7 mouse cellular contexts compared by ENCODE assay signal in the genomic region with DNA sequence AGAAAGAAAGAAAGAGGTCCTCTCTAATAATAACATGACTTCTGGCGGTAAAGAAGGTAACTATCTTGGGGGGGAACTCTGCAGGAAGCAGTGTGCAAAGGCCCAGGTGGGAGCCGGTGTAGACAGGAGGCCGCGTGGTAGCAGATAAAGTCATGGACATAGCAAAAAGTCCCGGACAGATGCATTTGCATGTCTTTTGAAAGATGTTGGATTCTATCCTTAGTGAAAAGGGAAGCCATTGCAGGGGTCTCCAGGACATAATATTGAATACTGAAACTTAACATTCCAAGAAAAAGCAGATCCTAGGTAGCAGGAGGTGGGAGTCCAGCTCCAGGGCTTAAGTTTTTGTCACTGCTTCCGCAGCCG. TPM values are rescaled to one million over a fixed set of nuclear protein-coding genes. Genes with fewer than 3 reads are reported as not detected.
A peak's percentile ranks its signal among the peaks of the same experiment; 100 is the strongest.
DNase-seq lines count a peak whose midpoint lies in the region; ATAC-seq and TF ChIP-seq lines count a peak whose summit lies in the region.

No protein-coding gene starts in this region.

- no peak for TF ChIP-seq CTCF in lung, postnatal 0 days (IDR thresholded peaks at IDR 0.05)
- no peak for TF ChIP-seq CTCF in embryonic fibroblast, embryonic 13.5 days (IDR thresholded peaks at IDR 0.05; ENCODE audit: borderline replicate concordance, insufficient read depth, low read length)
- no peak for TF ChIP-seq CTCF in olfactory bulb, adult 2 months (IDR thresholded peaks at IDR 0.05; ENCODE audit: insufficient read depth, low read depth, low read length)

- H3K4me3 ChIP-seq in lung, postnatal 0 days (ENCODE audit: low read depth, low read length): peak overlapping the region; percentile 84
- peak overlapping the region; percentile 72 for H3K4me3 ChIP-seq in embryonic fibroblast, embryonic 13.5 days (ENCODE audit: insufficient read depth, low read length)
- peak overlapping the region; percentile 74 for H3K4me3 ChIP-seq in limb, embryonic 10.5 days
- peak overlapping the region; percentile 98 for H3K4me3 ChIP-seq in olfactory bulb, adult 2 months (ENCODE audit: insufficient read depth, low read depth, low read length)

- DNase-seq in lung, postnatal 0 days (ENCODE audit: low spot score): no peak
- no peak for DNase-seq in lung, postnatal 36 days
- DNase-seq in limb, embryonic 10.5 days (ENCODE audit: low spot score): no peak
- no peak for DNase-seq in cerebellum, adult 9-11 months

- no peak for ATAC-seq in lung, postnatal 0 days
- no peak for ATAC-seq in megakaryocyte-erythroid progenitor cell, adult 5-6 weeks (replicated peaks; ENCODE audit: low FRiP score, low TSS enrichment, poor library complexity, severe bottlenecking)

- H3K4me2 ChIP-seq in lung, postnatal 0 days (replicated peaks; ENCODE audit: low read depth, low read length): peak overlapping the region; percentile 73

- peaks cover 8% of the 10 kb centered on the region for H3K4me1 ChIP-seq in lung, postnatal 0 days (ENCODE audit: insufficient read depth, low read depth, low read length)
- H3K4me1 ChIP-seq in embryonic fibroblast, embryonic 13.5 days (ENCODE audit: control insufficient read depth, insufficient read depth, low read length): no peaks in the 10 kb centered on the region
- H3K4me1 ChIP-seq in limb, embryonic 10.5 days: peaks cover 26% of the 10 kb centered on the region
- peaks cover 21% of the 10 kb centered on the region for H3K4me1 ChIP-seq in olfactory bulb, adult 2 months (ENCODE audit: control insufficient read depth, insufficient read depth, low read length)

- TF ChIP-seq POLR2A in embryonic fibroblast, embryonic 13.5 days (IDR thresholded peaks at IDR 0.05; ENCODE audit: low read depth, low read length): no peak
- no peak for TF ChIP-seq POLR2A in olfactory bulb, adult 2 months (IDR thresholded peaks at IDR 0.05; ENCODE audit: insufficient read depth, low read depth, low read length)

- no peak for TF ChIP-seq EP300 in lung, postnatal 0 days (IDR thresholded peaks at IDR 0.05)

- H3K9me3 ChIP-seq in lung, postnatal 0 days (ENCODE audit: low read length): no peaks in the 10 kb centered on the region
- H3K9me3 ChIP-seq in limb, embryonic 10.5 days (replicated peaks): no peaks in the 10 kb centered on the region

- no peaks in the 10 kb centered on the region for H3K27me3 ChIP-seq in lung, postnatal 0 days (replicated peaks; ENCODE audit: insufficient read depth, low read length)
- no peaks in the 10 kb centered on the region for H3K27me3 ChIP-seq in limb, embryonic 10.5 days (ENCODE audit: low read depth, poor library complexity, severe bottlenecking)

- 22% methylated on average over 7 of the region's 7 CpGs for WGBS in lung, postnatal 0 days
- WGBS in limb, embryonic 10.5 days: 34% methylated on average over 7 of the region's 7 CpGs
- WGBS in olfactory bulb, adult 2 months: 37% methylated on average over 7 of the region's 7 CpGs

- H3K9ac ChIP-seq in lung, postnatal 0 days (replicated peaks; ENCODE audit: low read depth): no peak overlapping the region

- H3K36me3 ChIP-seq in lung, postnatal 0 days (ENCODE audit: insufficient read depth, low read length): no peaks in the 10 kb centered on the region
- peaks cover 25% of the 10 kb centered on the region for H3K36me3 ChIP-seq in limb, embryonic 10.5 days

- peak overlapping the region; percentile 17; the same call in 1 of the 2 replicates for H3K27ac ChIP-seq in lung, postnatal 0 days (ENCODE audit: low read length)
- H3K27ac ChIP-seq in embryonic fibroblast, embryonic 13.5 days (ENCODE audit: insufficient read depth, low read length): no peak overlapping the region
- peak overlapping the region; percentile 89 for H3K27ac ChIP-seq in limb, embryonic 10.5 days
- H3K27ac ChIP-seq in olfactory bulb, adult 2 months (ENCODE audit: insufficient read depth, low read depth, low read length): no peak overlapping the region

RNA-seq across cellular contexts. Expression of a gene that starts 0.5 kb away (rescaled TPM):
- polyA plus RNA-seq in lung, postnatal 0 days (2015; fragmentation: Nextera tagmentation; extraction: Ambion mirVana): 70.4 and 72.7 TPM in 2 replicates
- 47.3 and 55.8 TPM in 2 replicates for polyA plus RNA-seq in embryonic fibroblast, embryonic 13.5 days (2011; ENCODE audit: insufficient read length, low read depth, missing spikeins)
- polyA plus RNA-seq in limb, embryonic 10.5 days (2016; fragmentation: Nextera tagmentation; extraction: Ambion mirVana): 69.5 and 76.5 TPM in 2 replicates
- not detected in 2 replicates for polyA plus RNA-seq in olfactory bulb, adult 2 months (2012; ENCODE audit: insufficient read depth, insufficient read length, low replicate concordance, missing spikeins)
- total RNA-seq in megakaryocyte-erythroid progenitor cell, adult 5-6 weeks (2014; fragmentation: Nextera tagmentation): 30.4 and 32.9 TPM in 2 replicates
- 14.2 and 19.5 TPM in 2 replicates for total RNA-seq in megakaryocyte-erythroid progenitor cell, adult 5-6 weeks (2017)

RNA-seq across cellular contexts. Expression of a gene that starts 8.3 kb away (rescaled TPM):
- polyA plus RNA-seq in lung, postnatal 0 days (2015; fragmentation: Nextera tagmentation; extraction: Ambion mirVana): 0.13 and 0.36 TPM in 2 replicates
- polyA plus RNA-seq in embryonic fibroblast, embryonic 13.5 days (2011; ENCODE audit: insufficient read length, low read depth, missing spikeins): 0.30 TPM in 1 of 2 replicates, not detected in the other
- 1.1 and 1.4 TPM in 2 replicates for polyA plus RNA-seq in limb, embryonic 10.5 days (2016; fragmentation: Nextera tagmentation; extraction: Ambion mirVana)
- not detected in 2 replicates for polyA plus RNA-seq in olfactory bulb, adult 2 months (2012; ENCODE audit: insufficient read depth, insufficient read length, low replicate concordance, missing spikeins)
- not detected in 2 replicates for total RNA-seq in megakaryocyte-erythroid progenitor cell, adult 5-6 weeks (2014; fragmentation: Nextera tagmentation)
- not detected in 2 replicates for total RNA-seq in megakaryocyte-erythroid progenitor cell, adult 5-6 weeks (2017)

RNA-seq across cellular contexts. Expression of a gene that starts 17.4 kb away (rescaled TPM):
- 0.99 and 1.4 TPM in 2 replicates for polyA plus RNA-seq in lung, postnatal 0 days (2015; fragmentation: Nextera tagmentation; extraction: Ambion mirVana)
- polyA plus RNA-seq in embryonic fibroblast, embryonic 13.5 days (2011; ENCODE audit: insufficient read length, low read depth, missing spikeins): 14.5 and 20.1 TPM in 2 replicates
- polyA plus RNA-seq in limb, embryonic 10.5 days (2016; fragmentation: Nextera tagmentation; extraction: Ambion mirVana): 60.6 and 63.5 TPM in 2 replicates
- not detected in 2 replicates for polyA plus RNA-seq in olfactory bulb, adult 2 months (2012; ENCODE audit: insufficient read depth, insufficient read length, low replicate concordance, missing spikeins)
- 54.5 and 68.3 TPM in 2 replicates for total RNA-seq in megakaryocyte-erythroid progenitor cell, adult 5-6 weeks (2014; fragmentation: Nextera tagmentation)
- total RNA-seq in megakaryocyte-erythroid progenitor cell, adult 5-6 weeks (2017): 16.6 and 40.6 TPM in 2 replicates

RNA-seq across cellular contexts. Expression of a gene that starts 21.4 kb away (rescaled TPM):
- polyA plus RNA-seq in lung, postnatal 0 days (2015; fragmentation: Nextera tagmentation; extraction: Ambion mirVana): 35.8 and 40.2 TPM in 2 replicates
- 70.6 and 91.2 TPM in 2 replicates for polyA plus RNA-seq in embryonic fibroblast, embryonic 13.5 days (2011; ENCODE audit: insufficient read length, low read depth, missing spikeins)
- polyA plus RNA-seq in limb, embryonic 10.5 days (2016; fragmentation: Nextera tagmentation; extraction: Ambion mirVana): 111 and 148 TPM in 2 replicates
- polyA plus RNA-seq in olfactory bulb, adult 2 months (2012; ENCODE audit: insufficient read depth, insufficient read length, low replicate concordance, missing spikeins): not detected in 2 replicates
- 0.61 and 1.8 TPM in 2 replicates for total RNA-seq in megakaryocyte-erythroid progenitor cell, adult 5-6 weeks (2014; fragmentation: Nextera tagmentation)
- 1.6 and 6.7 TPM in 2 replicates for total RNA-seq in megakaryocyte-erythroid progenitor cell, adult 5-6 weeks (2017)

RNA-seq across cellular contexts. Expression of a gene that starts 47.0 kb away (rescaled TPM):
- polyA plus RNA-seq in lung, postnatal 0 days (2015; fragmentation: Nextera tagmentation; extraction: Ambion mirVana): 3.6 and 4.3 TPM in 2 replicates
- polyA plus RNA-seq in embryonic fibroblast, embryonic 13.5 days (2011; ENCODE audit: insufficient read length, low read depth, missing spikeins): 0.51 TPM in 1 of 2 replicates, not detected in the other
- polyA plus RNA-seq in limb, embryonic 10.5 days (2016; fragmentation: Nextera tagmentation; extraction: Ambion mirVana): 1.2 and 1.5 TPM in 2 replicates
- polyA plus RNA-seq in olfactory bulb, adult 2 months (2012; ENCODE audit: insufficient read depth, insufficient read length, low replicate concordance, missing spikeins): not detected in 2 replicates
- 13.1 and 17.0 TPM in 2 replicates for total RNA-seq in megakaryocyte-erythroid progenitor cell, adult 5-6 weeks (2014; fragmentation: Nextera tagmentation)
- 47.2 and 51.0 TPM in 2 replicates for total RNA-seq in megakaryocyte-erythroid progenitor cell, adult 5-6 weeks (2017)

Comparison
In these comparisons a context has a peak if more than half of its experiments do, and no peak if none do; other contexts are left out.
1. H3K27ac ChIP-seq: peak in lung, postnatal 0 days (single experiment) and limb, embryonic 10.5 days (single experiment); none in embryonic fibroblast, embryonic 13.5 days (single experiment) and olfactory bulb, adult 2 months (single experiment).
2. Peak in every context shown above with its lines, with median percentiles within 50 percentile points of each other: H3K4me3 ChIP-seq.